Mouse (Mus musculus): Measurements from ENCODE around the gene Glt1d1. TPM values are rescaled to one million over a fixed set of nuclear protein-coding genes. Genes with fewer than 3 reads are reported as not detected.

Gene Glt1d1
- not detected in 2 replicates for polyA plus RNA-seq (2012; ENCODE audit: insufficient read depth, insufficient read length, missing spikeins)

GRCm38 (mm10) chr5:127632167-127633145 is at the start of gene Glt1d1, which contains the start of gene Slc15a4:
Gene Glt1d1, plus strand, starts transcription at chr5:127632262.
Gene Slc15a4, minus strand, starts transcription at chr5:127632897.
- Histone ChIP-seq H3K4me1 (ENCODE audit: control insufficient read depth, insufficient read depth, low read length) (0 out of 2 replicates have a peak, but pooled peaks cover 2% of the 10 kb centered on the region), H3K27ac (ENCODE audit: insufficient read depth, low read depth, low read length) (no peak within 1 kb of the TSS), H3K4me3 (ENCODE audit: insufficient read depth, low read length) (peak within 1 kb of the TSS; percentile 38)
- TF ChIP-seq CTCF (IDR thresholded peaks at IDR 0.05; ENCODE audit: low read depth, low read length) (no peak), POLR2A (IDR thresholded peaks at IDR 0.05; ENCODE audit: borderline replicate concordance, low read depth, low read length) (no peak)

DNA sequence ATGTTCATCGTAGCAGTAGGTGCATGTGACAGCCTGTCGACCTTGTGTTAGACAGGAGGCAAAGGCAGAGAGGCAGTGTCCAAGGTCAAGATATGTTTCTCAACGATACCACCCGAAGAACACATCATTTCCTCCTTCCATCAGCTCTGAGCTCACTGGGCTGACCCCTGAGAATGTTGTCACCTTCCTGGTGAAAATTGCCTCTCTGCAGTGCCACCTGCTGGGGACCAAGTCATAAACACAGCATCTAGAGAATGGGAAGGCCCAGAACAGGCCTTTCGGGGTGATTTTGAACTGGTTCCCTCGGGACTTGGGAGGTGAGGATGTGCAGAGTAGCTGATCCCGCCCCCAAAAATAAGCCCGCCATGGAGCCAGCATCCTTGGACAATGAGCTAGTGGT is 48.4 kb upstream of the Glt1d1 start:
- H3K27ac ChIP-seq (ENCODE audit: insufficient read depth, low read depth, low read length): no peak overlapping the region
- peaks cover 5% of the 10 kb centered on the region; the same call in 1 of the 2 replicates for H3K4me1 ChIP-seq (ENCODE audit: control insufficient read depth, insufficient read depth, low read length)
- no peak overlapping the region for H3K4me3 ChIP-seq (ENCODE audit: insufficient read depth, low read length)
- TF ChIP-seq CTCF (IDR thresholded peaks at IDR 0.05; ENCODE audit: low read depth, low read length) (0 out of 2 replicates have a peak, but pooled peaks have one; percentile 25), POLR2A (IDR thresholded peaks at IDR 0.05; ENCODE audit: borderline replicate concordance, low read depth, low read length) (no peak)

GRCm38 (mm10) chr5:127587854-127588253 is 44.2 kb upstream of the Glt1d1 start:
- Histone ChIP-seq H3K4me1 (ENCODE audit: control insufficient read depth, insufficient read depth, low read length) (peaks cover 5% of the 10 kb centered on the region; the same call in 1 of the 2 replicates), H3K27ac (ENCODE audit: insufficient read depth, low read depth, low read length) (no peak overlapping the region), H3K4me3 (ENCODE audit: insufficient read depth, low read length) (no peak overlapping the region)
- TF ChIP-seq POLR2A (IDR thresholded peaks at IDR 0.05; ENCODE audit: borderline replicate concordance, low read depth, low read length) (no peak), CTCF (IDR thresholded peaks at IDR 0.05; ENCODE audit: low read depth, low read length) (no peak; the same call in 1 of the 2 replicates)

GRCm38 (mm10) chr5:127592406-127592805 is 39.7 kb upstream of the Glt1d1 start:
- TF ChIP-seq CTCF (IDR thresholded peaks at IDR 0.05; ENCODE audit: low read depth, low read length): no peak
- no peak for TF ChIP-seq POLR2A (IDR thresholded peaks at IDR 0.05; ENCODE audit: borderline replicate concordance, low read depth, low read length)
- H3K27ac ChIP-seq (ENCODE audit: insufficient read depth, low read depth, low read length): no peak overlapping the region
- no peak overlapping the region for H3K4me3 ChIP-seq (ENCODE audit: insufficient read depth, low read length)
- H3K4me1 ChIP-seq (ENCODE audit: control insufficient read depth, insufficient read depth, low read length): no peaks in the 10 kb centered on the region

DNA sequence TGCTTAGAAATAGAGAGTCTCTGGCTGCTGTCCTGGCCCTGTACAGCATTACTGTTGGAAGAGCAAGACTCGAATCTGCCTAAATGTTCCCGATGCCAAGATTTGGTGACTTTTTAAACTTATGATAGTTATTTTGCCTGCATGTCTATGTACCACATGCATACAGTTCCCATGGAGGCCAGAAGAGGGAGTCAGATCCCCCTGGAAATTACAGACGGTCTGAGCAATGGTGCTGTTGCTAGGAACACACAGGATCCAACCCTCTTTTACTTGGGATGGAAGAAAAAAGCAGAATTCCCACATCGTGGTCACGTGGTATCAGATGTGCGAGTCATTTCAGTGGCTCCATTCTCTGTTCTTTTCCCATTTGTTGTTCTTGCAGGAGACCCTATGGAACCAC is 39.2 kb upstream of the Glt1d1 start:
- H3K4me1 ChIP-seq (ENCODE audit: control insufficient read depth, insufficient read depth, low read length): no peaks in the 10 kb centered on the region; the same call in 1 of the 2 replicates
- TF ChIP-seq POLR2A (IDR thresholded peaks at IDR 0.05; ENCODE audit: borderline replicate concordance, low read depth, low read length) (no peak), CTCF (IDR thresholded peaks at IDR 0.05; ENCODE audit: low read depth, low read length) (no peak)
- no peak overlapping the region for H3K4me3 ChIP-seq (ENCODE audit: insufficient read depth, low read length)
- no peak overlapping the region for H3K27ac ChIP-seq (ENCODE audit: insufficient read depth, low read depth, low read length)

- peaks cover 22% of the 10 kb centered on the region for H3K4me1 ChIP-seq (ENCODE audit: control insufficient read depth, insufficient read depth, low read length)
- no peak for TF ChIP-seq POLR2A (IDR thresholded peaks at IDR 0.05; ENCODE audit: borderline replicate concordance, low read depth, low read length)
- no peak for TF ChIP-seq CTCF (IDR thresholded peaks at IDR 0.05; ENCODE audit: low read depth, low read length)
- H3K4me3 ChIP-seq (ENCODE audit: insufficient read depth, low read length): no peak overlapping the region
- no peak overlapping the region for H3K27ac ChIP-seq (ENCODE audit: insufficient read depth, low read depth, low read length)
Observed at GRCm38 (mm10) chr5:127595676-127596075, 36.4 kb upstream of the Glt1d1 start.

DNA sequence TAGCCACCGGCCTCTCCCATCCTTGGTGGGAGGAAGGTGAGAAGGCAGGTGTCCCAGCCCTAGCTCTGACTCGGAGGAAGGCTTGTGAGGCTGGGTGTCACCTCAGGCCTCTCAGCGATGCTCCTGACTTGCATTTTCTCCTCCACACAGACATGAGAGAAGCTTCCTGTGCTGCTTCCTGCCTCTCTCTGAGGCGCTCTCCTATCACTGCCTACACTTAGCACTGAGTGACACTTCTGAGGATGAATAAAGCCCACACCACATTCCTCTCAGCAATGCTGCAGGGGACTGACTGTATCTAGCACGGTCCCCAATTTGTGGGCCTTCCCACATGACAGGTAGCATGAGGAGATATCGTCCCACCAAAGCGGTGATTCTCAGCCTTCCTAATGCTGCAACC is 35.2 kb upstream of the Glt1d1 start:
- TF ChIP-seq CTCF (IDR thresholded peaks at IDR 0.05; ENCODE audit: low read depth, low read length): no peak
- no peak for TF ChIP-seq POLR2A (IDR thresholded peaks at IDR 0.05; ENCODE audit: borderline replicate concordance, low read depth, low read length)
- H3K4me3 ChIP-seq (ENCODE audit: insufficient read depth, low read length): no peak overlapping the region
- H3K27ac ChIP-seq (ENCODE audit: insufficient read depth, low read depth, low read length): no peak overlapping the region
- peaks cover 24% of the 10 kb centered on the region for H3K4me1 ChIP-seq (ENCODE audit: control insufficient read depth, insufficient read depth, low read length)

GRCm38 (mm10) chr5:127602996-127603395 is 29.1 kb upstream of the Glt1d1 start:
- no peak overlapping the region for H3K27ac ChIP-seq (ENCODE audit: insufficient read depth, low read depth, low read length)
- TF ChIP-seq CTCF (IDR thresholded peaks at IDR 0.05; ENCODE audit: low read depth, low read length): no peak
- no peak for TF ChIP-seq POLR2A (IDR thresholded peaks at IDR 0.05; ENCODE audit: borderline replicate concordance, low read depth, low read length)
- no peak overlapping the region for H3K4me3 ChIP-seq (ENCODE audit: insufficient read depth, low read length)

DNA sequence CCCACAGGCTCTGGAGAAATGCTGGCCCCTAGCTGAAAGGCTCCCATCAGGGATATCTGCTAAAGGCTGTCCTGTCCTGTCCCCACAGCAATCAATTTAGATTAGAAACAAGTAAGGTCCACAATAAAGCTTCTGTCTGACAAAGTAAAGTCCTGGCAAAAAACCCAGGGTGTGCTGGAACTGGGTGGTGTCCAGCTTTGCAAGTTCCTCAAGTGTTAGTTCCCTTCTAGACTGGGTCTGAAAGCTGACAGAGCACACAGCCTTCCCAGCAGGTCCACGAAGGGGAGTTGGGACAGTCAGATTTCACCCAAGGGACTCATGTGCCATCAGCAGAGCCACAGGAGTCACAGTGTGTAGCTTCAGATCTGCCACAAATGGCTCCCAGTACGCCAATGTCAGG is 24.6 kb upstream of the Glt1d1 start:
- TF ChIP-seq CTCF (IDR thresholded peaks at IDR 0.05; ENCODE audit: low read depth, low read length) (no peak), POLR2A (IDR thresholded peaks at IDR 0.05; ENCODE audit: borderline replicate concordance, low read depth, low read length) (no peak)
- peak overlapping the region; percentile 99 for H3K27ac ChIP-seq (ENCODE audit: insufficient read depth, low read depth, low read length)
- H3K4me1 ChIP-seq (ENCODE audit: control insufficient read depth, insufficient read depth, low read length): peaks cover 48% of the 10 kb centered on the region
- no peak overlapping the region for H3K4me3 ChIP-seq (ENCODE audit: insufficient read depth, low read length)

More at GRCm38 (mm10) chr5:127602996-127603395, 29.1 kb upstream of the Glt1d1 start:
- peaks cover 38% of the 10 kb centered on the region for H3K4me1 ChIP-seq (ENCODE audit: control insufficient read depth, insufficient read depth, low read length)

All from bone marrow macrophage, adult 2 months (primary cell).